Mouse (Mus musculus) CH12.LX (cell line): ENCODE data around the gene Rybp. TPM values are rescaled to one million over a fixed set of nuclear protein-coding genes. Genes with fewer than 3 reads are reported as not detected.

Experiments used
- DNase-seq: peaks from one replicate; pipeline ENCODE4 v3.0.0-alpha.2; 2013; ENCODE audit errors: extremely low read depth
- H3K27ac ChIP-seq: 2 replicates; pipeline ENCODE4 v1.5.1; 2012; ENCODE audit warnings: low read depth, mild to moderate bottlenecking, control low read depth, moderate library complexity; ENCODE audit not compliant: insufficient read depth
- H3K27me3 ChIP-seq: replicated peaks from 2 replicates; pipeline ENCODE3; 2012; ENCODE audit warnings: inconsistent platforms
- H3K36me3 ChIP-seq, 2 experiments: replicated peaks in 1 of 2; 2 replicates each; pipeline versions ENCODE3 to v1.6.1; 2012; ENCODE audit warnings: inconsistent platforms in 1 of 2, low read length in 1 of 2, mild to moderate bottlenecking in 1 of 2, mixed read lengths in 1 of 2, moderate library complexity in 1 of 2; ENCODE audit not compliant: control insufficient read depth in 1 of 2, insufficient read depth in 1 of 2
- H3K4me1 ChIP-seq, 2 experiments: 2 replicates each; pipeline ENCODE4 v1.6.1; 2012; ENCODE audit warnings: inconsistent platforms in 1 of 2, moderate library complexity in 1 of 2; ENCODE audit not compliant: insufficient read depth in 2 of 2, control insufficient read depth in 1 of 2
- H3K4me2 ChIP-seq: 2 replicates; pipeline ENCODE4 v1.6.1; 2012; ENCODE audit warnings: low read depth, mild to moderate bottlenecking, control low read depth; ENCODE audit not compliant: poor library complexity, insufficient read depth, severe bottlenecking
- H3K4me3 ChIP-seq, 3 experiments: fragments of 150-350 bp in 1 of 3; sonication (generic) in 1 of 3; replicated peaks in 1 of 3; 2 replicates each; pipeline versions ENCODE3 to v1.5.1; 2011 to 2012; ENCODE audit warnings: low read depth in 2 of 3, low read length in 2 of 3, mild to moderate bottlenecking in 2 of 3, moderate library complexity in 2 of 3, control low read depth in 1 of 3, improper control_type of control experiment in 1 of 3, inconsistent platforms in 1 of 3, mixed read lengths in 1 of 3; ENCODE audit not compliant: poor library complexity in 1 of 3
- H3K79me2 ChIP-seq: replicated peaks from 2 replicates; pipeline ENCODE4 v1.6.1; 2012; ENCODE audit warnings: mild to moderate bottlenecking, moderate library complexity; ENCODE audit not compliant: control insufficient read depth, poor library complexity, insufficient read depth, severe bottlenecking; ENCODE audit errors: extremely low read depth
- H3K9ac ChIP-seq: 2 replicates; pipeline ENCODE4 v1.6.1; 2012; ENCODE audit warnings: low read depth, mild to moderate bottlenecking, control low read depth, moderate library complexity; ENCODE audit not compliant: insufficient read depth
- H3K9me3 ChIP-seq: replicated peaks from 2 replicates; pipeline ENCODE3; 2012; ENCODE audit warnings: low read length, inconsistent platforms, mixed read lengths
- CHD1 ChIP-seq: IDR thresholded peaks from 2 replicates; pipeline ENCODE4 v1.6.1; 2012; ENCODE audit warnings: low read depth, low read length, improper control_type of control experiment, inconsistent platforms
- ELF1 ChIP-seq: IDR thresholded peaks from 2 replicates; pipeline ENCODE4 v1.6.1; 2014; ENCODE audit warnings: low read depth, mild to moderate bottlenecking, inconsistent platforms, low read length, improper control_type of control experiment
- IRF4 ChIP-seq: IDR thresholded peaks from 2 replicates; pipeline ENCODE4 v1.6.1; 2014; ENCODE audit warnings: low read depth, mild to moderate bottlenecking, inconsistent platforms, low read length, improper control_type of control experiment
- MAFK ChIP-seq: IDR thresholded peaks from 2 replicates; pipeline ENCODE4 v1.6.1; 2011; ENCODE audit warnings: low read length, improper control_type of control experiment; ENCODE audit not compliant: insufficient replicate concordance
- PAX5 ChIP-seq: IDR thresholded peaks from 2 replicates; pipeline ENCODE4 v1.6.1; 2012; ENCODE audit warnings: low read length, inconsistent platforms, mixed read lengths
- RAD21 ChIP-seq: IDR thresholded peaks from 2 replicates; pipeline ENCODE4 v1.6.1; 2011; ENCODE audit warnings: low read depth, mild to moderate bottlenecking, low read length, improper control_type of control experiment, moderate library complexity
- SMC3 ChIP-seq: IDR thresholded peaks from 2 replicates; pipeline ENCODE4 v1.6.1; 2011; ENCODE audit warnings: low read depth, low read length, improper control_type of control experiment
- UBTF ChIP-seq: IDR thresholded peaks from 2 replicates; pipeline ENCODE4 v1.6.1; 2012; ENCODE audit warnings: low read depth, mild to moderate bottlenecking, inconsistent platforms, low read length, improper control_type of control experiment, moderate library complexity
- ZKSCAN1 ChIP-seq: IDR thresholded peaks from 2 replicates; pipeline ENCODE4 v1.6.1; 2012; ENCODE audit warnings: low read depth, inconsistent platforms, low read length, improper control_type of control experiment, borderline replicate concordance
- ZMIZ1 ChIP-seq: IDR thresholded peaks from 2 replicates; pipeline ENCODE4 v1.6.1; 2012; ENCODE audit warnings: low read depth, mild to moderate bottlenecking, inconsistent platforms, low read length, improper control_type of control experiment
- dilution Hi-C: fragments of 300-500 bp; cut with MboI; formaldehyde crosslinking; loops from 2 replicates; pipeline ENCODE4 v1.14.3; 2020; ENCODE audit warnings: low sequenced_read_pairs; ENCODE audit not compliant: extremely low pct_unique_long_range_greater_than_20kb, extremely low pct_ligation_motif_present
- in situ Hi-C: fragments of 300-500 bp; cut with MboI; formaldehyde crosslinking; loops from 3 replicates; pipeline ENCODE4 v1.14.3; 2019; ENCODE audit warnings: low sequenced_read_pairs, low pct_ligation_motif_present, low pct_unique_long_range_greater_than_20kb, mixed read lengths
- polyA plus RNA-seq: library from polyadenylated mRNA; unstranded; fragments of >175 nt; gene quantifications from 2 replicates; pipeline ENCODE4 v1.2.1, GENCODE M21; 2012; ENCODE audit warnings: low read depth; ENCODE audit not compliant: insufficient read length
- total RNA-seq, 2 experiments: library from RNA; depleted of rRNA; stranded (reverse); fragments of 300-350 nt in 1 of 2; fragments of >200 nt in 1 of 2; gene quantifications; 2 replicates each; pipeline ENCODE4 v1.2.3; 2012 to 2014

Gene Rybp
- total and polyA plus RNA-seq, 3 experiments: 9.1 to 27.4 (median 23.6) TPM

DNA sequence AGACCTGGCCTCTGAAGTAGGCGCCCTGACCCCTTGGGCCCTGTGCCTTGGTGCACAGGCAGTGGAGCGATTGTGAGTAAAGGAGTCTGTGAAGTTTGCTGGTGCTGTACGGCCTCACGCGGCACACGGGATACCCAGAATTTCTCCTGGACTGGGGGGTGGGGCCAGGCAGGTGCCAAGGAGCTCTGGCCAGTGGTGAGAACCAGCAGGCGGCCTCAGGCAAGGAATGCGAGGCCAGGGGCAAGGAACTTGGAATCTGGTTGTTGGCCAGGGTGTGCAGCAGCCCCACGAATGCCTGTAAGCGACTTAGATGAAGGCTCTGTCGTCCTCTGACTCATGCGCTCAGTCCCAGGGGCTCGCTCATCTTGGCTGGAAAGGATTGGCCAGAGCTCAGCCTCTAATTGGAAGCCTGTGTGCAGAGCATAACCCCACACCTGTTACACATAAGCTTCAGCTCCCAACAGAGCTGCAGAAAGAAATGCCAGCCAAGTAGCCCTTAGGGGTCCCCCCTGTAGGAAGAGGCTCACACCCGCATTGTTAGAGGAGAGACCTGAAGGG, 49.4 kb upstream of the Rybp start:
- H3K4me2 ChIP-seq: no peak overlapping the region
- TF ChIP-seq RAD21 (no peak), PAX5 (no peak)
- no peak overlapping the region for H3K9ac ChIP-seq
- peaks cover 5 to 47% of the 10 kb centered on the region in 2 experiments; a peak in 3 of 4 replicates for H3K4me1 ChIP-seq
- no peaks in the 10 kb centered on the region for H3K9me3 ChIP-seq
- peaks cover 2% of the 10 kb centered on the region for H3K27me3 ChIP-seq
- no peak overlapping the region for H3K4me3 ChIP-seq
- dilution Hi-C loops (no loop called here), in situ Hi-C loops (no loop called here)
- no peaks in the 10 kb centered on the region for H3K79me2 ChIP-seq
- H3K36me3 ChIP-seq: no peaks in the 10 kb centered on the region
- H3K27ac ChIP-seq: no peak overlapping the region
- DNase-seq: no peak

DNA sequence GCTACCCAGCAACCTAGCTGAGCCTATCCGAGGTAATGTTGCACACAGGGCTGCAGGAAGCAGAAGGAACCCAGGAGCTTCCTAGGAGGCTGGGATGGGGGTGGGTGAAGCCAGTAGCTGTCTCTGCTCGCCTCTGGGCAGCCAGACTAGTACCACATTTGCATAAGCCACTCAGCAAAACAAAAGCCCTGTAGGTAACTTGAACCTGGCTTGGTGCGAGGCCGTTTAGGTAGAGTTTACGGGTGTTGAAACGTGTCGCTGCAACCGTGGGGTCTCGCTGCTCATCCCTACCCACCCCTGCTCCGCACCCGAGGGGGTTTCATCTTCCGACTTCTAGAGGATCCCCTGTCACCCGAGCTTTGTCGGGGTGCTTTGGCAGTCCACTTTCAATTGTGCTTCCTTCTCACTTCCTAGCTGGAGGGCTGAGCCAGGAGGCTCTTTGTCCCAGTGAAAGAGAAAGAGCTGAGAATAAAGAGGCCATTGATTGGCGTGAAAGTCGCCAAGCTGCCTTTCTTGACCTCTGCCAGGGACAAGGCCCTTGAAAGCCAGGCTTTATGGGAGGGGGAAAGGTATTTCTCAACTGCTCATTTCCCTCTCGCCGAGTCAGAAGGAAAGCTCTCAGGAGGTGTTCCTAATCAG, 48.3 kb upstream of the Rybp start:
- in situ Hi-C loops: no loop called here
- peak overlapping the region; percentile 1; the same call in 1 of the 2 replicates for H3K9ac ChIP-seq
- H3K36me3 ChIP-seq: no peaks in the 10 kb centered on the region
- peak; percentile 51 for DNase-seq
- H3K27ac ChIP-seq: no peak overlapping the region
- peak overlapping the region; percentile 90 for H3K4me2 ChIP-seq
- TF ChIP-seq ELF1 (no peak), UBTF (no peak), MAFK (peak; percentile 37; the same call in 1 of the 2 replicates), ZMIZ1 (no peak), CHD1 (no peak), IRF4 (peak; percentile 5; the same call in 1 of the 2 replicates)
- TF ChIP-seq, all 38 proteins: peak for 2
- H3K79me2 ChIP-seq: no peaks in the 10 kb centered on the region
- peaks cover 2% of the 10 kb centered on the region for H3K27me3 ChIP-seq
- H3K4me3 ChIP-seq: peak overlapping the region; percentile 23 to 25 (median 23)
- dilution Hi-C loops: no loop called here
- H3K9me3 ChIP-seq: no peaks in the 10 kb centered on the region
- peaks cover 4 to 38% of the 10 kb centered on the region in 2 experiments; a peak in 3 of 4 replicates for H3K4me1 ChIP-seq

DNA sequence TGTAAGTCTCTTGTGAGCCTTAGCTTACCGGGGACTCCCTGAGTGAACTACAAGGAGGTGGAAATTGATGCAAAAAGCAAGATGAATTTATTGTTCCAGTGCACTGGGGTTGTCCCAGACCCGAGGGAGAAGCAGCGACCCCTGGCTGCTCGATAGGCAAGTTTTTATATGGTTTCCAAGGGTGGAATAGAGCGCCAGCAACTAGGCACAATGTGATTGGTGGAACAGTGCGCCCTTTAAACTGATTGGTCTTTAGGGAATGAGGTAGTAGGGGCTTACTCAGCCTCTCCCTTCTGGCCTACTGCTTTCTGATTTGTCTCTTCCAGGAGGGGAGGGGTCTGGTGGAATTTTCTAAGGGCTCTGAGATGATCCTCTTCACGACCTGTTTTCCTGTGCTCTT, 46.5 kb upstream of the Rybp start:
- no peak overlapping the region for H3K9ac ChIP-seq
- H3K4me1 ChIP-seq: peaks cover 4 to 38% of the 10 kb centered on the region in 2 experiments; a peak in 3 of 4 replicates
- no peaks in the 10 kb centered on the region for H3K79me2 ChIP-seq
- no peaks in the 10 kb centered on the region for H3K9me3 ChIP-seq
- dilution Hi-C loops (no loop called here), in situ Hi-C loops (no loop called here)
- no peak overlapping the region for H3K4me3 ChIP-seq
- peaks cover 2% of the 10 kb centered on the region for H3K27me3 ChIP-seq
- DNase-seq: no peak
- no peak overlapping the region for H3K4me2 ChIP-seq
- TF ChIP-seq ZKSCAN1: no peak
- 0 out of 2 replicates have a peak, but pooled peaks have one; percentile 3 for TF ChIP-seq SMC3
- H3K27ac ChIP-seq: no peak overlapping the region
- H3K36me3 ChIP-seq: no peaks in the 10 kb centered on the region
